Mouse (Mus musculus) forebrain, embryonic 11.5 days (tissue): ENCODE data around the gene Usp31. TPM values are rescaled to one million over a fixed set of nuclear protein-coding genes. Genes with fewer than 3 reads are reported as not detected.

Source experiments
- ATAC-seq: fragments of 200-750 bp; cut with Nextera tagmentation; replicated peaks from 2 replicates; pipeline ENCODE4 v1.8.0; 2017; ENCODE audit warnings: moderate TSS enrichment; ENCODE audit not compliant: low FRiP score
- DNase-seq: peaks from one replicate; pipeline ENCODE4 v3.0.0-alpha.2; 2017; ENCODE audit warnings: low spot score
- H3K27ac ChIP-seq: fragments of 300-500 bp; sonication (generic); 2 replicates; pipeline ENCODE4 v1.5.1; 2014; ENCODE audit warnings: low read depth, low read length
- H3K27me3 ChIP-seq: fragments of 300-500 bp; sonication (generic); 2 replicates; pipeline ENCODE4 v1.6.1; 2014; ENCODE audit warnings: mild to moderate bottlenecking, low read length, mixed read lengths; ENCODE audit not compliant: control insufficient read depth, insufficient read depth
- H3K36me3 ChIP-seq: fragments of 300-500 bp; sonication (generic); 2 replicates; pipeline ENCODE4 v1.6.1; 2014; ENCODE audit warnings: mild to moderate bottlenecking, low read length, moderate library complexity, mixed read lengths; ENCODE audit not compliant: control insufficient read depth, insufficient read depth
- H3K4me1 ChIP-seq: fragments of 300-500 bp; sonication (generic); replicated peaks from 2 replicates; pipeline ENCODE4 v1.6.1; 2014; ENCODE audit warnings: low read length, mixed read lengths; ENCODE audit not compliant: control insufficient read depth, insufficient read depth
- H3K4me2 ChIP-seq: fragments of 300-500 bp; sonication (generic); 2 replicates; pipeline ENCODE4 v1.6.1; 2014; ENCODE audit warnings: low read depth, mild to moderate bottlenecking, low read length, moderate library complexity, mixed read lengths; ENCODE audit not compliant: severe bottlenecking
- H3K4me3 ChIP-seq: fragments of 300-500 bp; sonication (generic); 2 replicates; pipeline ENCODE4 v1.5.1; 2014; ENCODE audit warnings: low read depth, low read length
- H3K9ac ChIP-seq: fragments of 300-500 bp; sonication (generic); 2 replicates; pipeline ENCODE4 v1.6.1; 2014; ENCODE audit warnings: low read length
- H3K9me3 ChIP-seq: fragments of 300-500 bp; sonication (generic); 2 replicates; pipeline ENCODE4 v1.6.1; 2016; ENCODE audit warnings: low read length, mixed read lengths; ENCODE audit not compliant: control insufficient read depth
- WGBS: fragments of 180-500 bp; shearing (Covaris S2); extraction: QIAGEN DNeasy Blood & Tissue Kit; methylation state at CpG from one replicate; pipeline ENCODE4 v1.1.7; 2014; 5-methylcytosine and 5-hydroxymethylcytosine counted together
- polyA plus RNA-seq: library from polyadenylated mRNA; unstranded; fragments of >200 nt; fragmentation: Nextera tagmentation; extraction: Ambion mirVana; gene quantifications from 2 replicates; pipeline ENCODE4 v1.2.1, GENCODE M21; 2014

Gene Usp31
- polyA plus RNA-seq, 1 experiment from 2014 or later: 4.8 TPM

GRCm38 (mm10) chr7:121685140-121685984, 21.7 kb downstream of the Usp31 start:
- Histone ChIP-seq H3K9ac (no peak overlapping the region), H3K4me2 (no peak overlapping the region), H3K4me3 (no peak overlapping the region), H3K27ac (no peak overlapping the region), H3K4me1 (no peaks in the 10 kb centered on the region), H3K9me3 (no peaks in the 10 kb centered on the region), H3K36me3 (no peaks in the 10 kb centered on the region), H3K27me3 (no peaks in the 10 kb centered on the region)
- WGBS: 91% methylated on average over 5 of the region's 5 CpGs
- no peak for DNase-seq
- ATAC-seq: no peak

- ATAC-seq (no peak), DNase-seq (no peak)
- no peaks in the 10 kb centered on the region for H3K9me3 ChIP-seq
- no peaks in the 10 kb centered on the region for H3K36me3 ChIP-seq
- no peak overlapping the region for H3K4me2 ChIP-seq
- H3K4me3 ChIP-seq: no peak overlapping the region
- no peak overlapping the region for H3K9ac ChIP-seq
- H3K27me3 ChIP-seq: no peaks in the 10 kb centered on the region
- no peak overlapping the region for H3K27ac ChIP-seq
- H3K4me1 ChIP-seq: no peaks in the 10 kb centered on the region
Measured at GRCm38 (mm10) chr7:121681191-121681590, 25.9 kb downstream of the Usp31 start.

- 73% methylated on average over 4 of the region's 4 CpGs for WGBS
- ATAC-seq (no peak), DNase-seq (no peak)
- Histone ChIP-seq H3K9ac (no peak overlapping the region), H3K36me3 (no peaks in the 10 kb centered on the region), H3K27me3 (no peaks in the 10 kb centered on the region), H3K4me2 (no peak overlapping the region), H3K4me1 (no peaks in the 10 kb centered on the region), H3K9me3 (no peaks in the 10 kb centered on the region), H3K27ac (no peak overlapping the region), H3K4me3 (no peak overlapping the region)
Measured at GRCm38 (mm10) chr7:121677105-121677753, 29.8 kb downstream of the Usp31 start.

- ATAC-seq (no peak), DNase-seq (no peak)
- Histone ChIP-seq H3K4me2 (no peak overlapping the region), H3K27ac (no peak overlapping the region), H3K27me3 (no peaks in the 10 kb centered on the region), H3K36me3 (peaks cover 3% of the 10 kb centered on the region; the same call in 1 of the 2 replicates), H3K4me3 (no peak overlapping the region), H3K9me3 (no peaks in the 10 kb centered on the region), H3K4me1 (no peaks in the 10 kb centered on the region), H3K9ac (no peak overlapping the region)
- whole genome bisulfite sequencing: 83% methylated on average over 1 of the region's 1 CpGs
Measured at GRCm38 (mm10) chr7:121660705-121661104, 46.3 kb downstream of the Usp31 start.

- Histone ChIP-seq H3K27ac (no peak overlapping the region), H3K27me3 (no peaks in the 10 kb centered on the region), H3K9me3 (no peaks in the 10 kb centered on the region), H3K9ac (no peak overlapping the region), H3K4me2 (no peak overlapping the region), H3K36me3 (peaks cover 3% of the 10 kb centered on the region; the same call in 1 of the 2 replicates), H3K4me3 (no peak overlapping the region), H3K4me1 (no peaks in the 10 kb centered on the region)
- WGBS: 89% methylated on average over 7 of the region's 7 CpGs
- ATAC-seq (no peak), DNase-seq (no peak)
Measured at GRCm38 (mm10) chr7:121658866-121659265, 48.2 kb downstream of the Usp31 start.

- no peak for ATAC-seq
- Histone ChIP-seq H3K4me3 (no peak overlapping the region), H3K27me3 (no peaks in the 10 kb centered on the region), H3K4me2 (no peak overlapping the region), H3K4me1 (no peaks in the 10 kb centered on the region), H3K9me3 (no peaks in the 10 kb centered on the region), H3K9ac (no peak overlapping the region), H3K36me3 (no peaks in the 10 kb centered on the region; the same call in 1 of the 2 replicates), H3K27ac (no peak overlapping the region)
- DNase-seq: no peak
- 92% methylated on average over 2 of the region's 2 CpGs for WGBS
Measured at GRCm38 (mm10) chr7:121654675-121655074, 52.4 kb downstream of the Usp31 start.

GRCm38 (mm10) chr7:121652629-121653028, 54.4 kb downstream of the Usp31 start:
- WGBS: 97% methylated on average over 2 of the region's 2 CpGs
- H3K36me3 ChIP-seq: no peaks in the 10 kb centered on the region; the same call in 1 of the 2 replicates
- H3K4me3 ChIP-seq: no peak overlapping the region
- DNase-seq: no peak
- no peak for ATAC-seq
- H3K27me3 ChIP-seq: no peaks in the 10 kb centered on the region
- H3K4me1 ChIP-seq: no peaks in the 10 kb centered on the region
- H3K9ac ChIP-seq: no peak overlapping the region
- H3K9me3 ChIP-seq: no peaks in the 10 kb centered on the region
- H3K4me2 ChIP-seq: no peak overlapping the region
- no peak overlapping the region for H3K27ac ChIP-seq

- H3K27me3 ChIP-seq: no peaks in the 10 kb centered on the region
- no peaks in the 10 kb centered on the region for H3K9me3 ChIP-seq
- H3K9ac ChIP-seq: no peak overlapping the region
- DNase-seq (no peak), ATAC-seq (no peak)
- H3K36me3 ChIP-seq: no peaks in the 10 kb centered on the region; the same call in 1 of the 2 replicates
- H3K4me1 ChIP-seq: no peaks in the 10 kb centered on the region
- H3K4me3 ChIP-seq: no peak overlapping the region
- 95% methylated on average over 3 of the region's 3 CpGs for WGBS
- H3K27ac ChIP-seq: no peak overlapping the region
- no peak overlapping the region for H3K4me2 ChIP-seq
Measured at GRCm38 (mm10) chr7:121650724-121651123, 56.3 kb downstream of the Usp31 start.
